Mouse (Mus musculus) cortical plate, adult 2 months (tissue): Measurements from ENCODE around the gene Olfr1330.
"Not testable (repeated sequence)": the region's sequence is repeated elsewhere in the genome, so short reads cannot be mapped to it uniquely, and the experiment has no call there.

Experiments used
- CTCF ChIP-seq: fragments of 200-500 bp; IDR thresholded peaks from 2 replicates; pipeline ENCODE4 v1.5.1; 2011; ENCODE audit warnings: mild to moderate bottlenecking, control low read depth, low read length; ENCODE audit not compliant: insufficient read depth; ENCODE audit errors: extremely low read depth
- POLR2A ChIP-seq: fragments of 200-500 bp; IDR thresholded peaks from 2 replicates; pipeline ENCODE4 v1.6.1; 2011; ENCODE audit warnings: mild to moderate bottlenecking, low read length, control low read depth; ENCODE audit not compliant: insufficient read depth; ENCODE audit errors: extremely low read depth

- TF ChIP-seq CTCF, POLR2A: not testable (repeated sequence)
Measured at GRCm38 (mm10) chr4:118931326-118931725, 42.9 kb downstream of the Olfr1330 start.
